Mouse (Mus musculus) c-Kit-positive CD71-positive TER-119-positive erythroid progenitor cells, embryonic 14.5 days (primary cell): Measurements from ENCODE around the gene Creb3l1.
A peak's percentile ranks its signal among the peaks of the same experiment; 100 is the strongest.

Experiments used
- DNase-seq: peaks from one replicate; pipeline ENCODE4 v3.0.0-alpha.2; 2013; ENCODE audit warnings: low spot score

Creb3l1 gene

GRCm38 (mm10) chr2:91997905-91998608 lies 26.2 kb downstream of the Creb3l1 start:
- DNase-seq = no peak

- no peak for DNase-seq
These were observed 28.3 kb downstream of the Creb3l1 start for GRCm38 (mm10) chr2:91996006-91996405.

GRCm38 (mm10) chr2:91993409-91993808 lies 30.9 kb downstream of the Creb3l1 start:
- DNase-seq = no peak

- no peak for DNase-seq
These were observed 34.6 kb downstream of the Creb3l1 start for GRCm38 (mm10) chr2:91989750-91990149.

GRCm38 (mm10) chr2:91987542-91987941 lies 36.8 kb downstream of the Creb3l1 start:
- peak; percentile 69 for DNase-seq

- no peak for DNase-seq
These were observed 38.2 kb downstream of the Creb3l1 start for GRCm38 (mm10) chr2:91986071-91986470.

GRCm38 (mm10) chr2:91984906-91985525 lies 39.3 kb downstream of the Creb3l1 start:
- DNase-seq = no peak

- DNase-seq = no peak
These were observed 39.9 kb downstream of the Creb3l1 start for GRCm38 (mm10) chr2:91984439-91984838.

- DNase-seq = no peak
These were observed 43.5 kb downstream of the Creb3l1 start for GRCm38 (mm10) chr2:91980830-91981229.

GRCm38 (mm10) chr2:91980245-91980644 lies 44.1 kb downstream of the Creb3l1 start:
- no peak for DNase-seq

GRCm38 (mm10) chr2:91978547-91978946 lies 45.8 kb downstream of the Creb3l1 start:
- DNase-seq = no peak

- no peak for DNase-seq
These were observed 46.3 kb downstream of the Creb3l1 start for GRCm38 (mm10) chr2:91977960-91978359.

GRCm38 (mm10) chr2:91975581-91976541 lies 48.4 kb downstream of the Creb3l1 start, which contains the start of gene Dgkz:
Dgkz (minus strand) TSS chr2:91975864.
- DNase-seq = no peak

- no peak for DNase-seq
These were observed 50.7 kb downstream of the Creb3l1 start for GRCm38 (mm10) chr2:91973416-91974135.

GRCm38 (mm10) chr2:91972121-91972566 lies 52.2 kb downstream of the Creb3l1 start:
- DNase-seq = no peak

- no peak for DNase-seq
These were observed 52.8 kb downstream of the Creb3l1 start for GRCm38 (mm10) chr2:91971231-91972097.

GRCm38 (mm10) chr2:91967962-91968361 lies 56.3 kb downstream of the Creb3l1 start:
- no peak for DNase-seq

GRCm38 (mm10) chr2:91966367-91966766 lies 57.9 kb downstream of the Creb3l1 start:
- no peak for DNase-seq

- DNase-seq = no peak
These were observed 58.9 kb downstream of the Creb3l1 start for GRCm38 (mm10) chr2:91965417-91965816.

- DNase-seq = no peak
These were observed 59.6 kb downstream of the Creb3l1 start for GRCm38 (mm10) chr2:91964610-91965204.
